ENCODE assay signal across 28 mouse cellular contexts in the genomic region with DNA sequence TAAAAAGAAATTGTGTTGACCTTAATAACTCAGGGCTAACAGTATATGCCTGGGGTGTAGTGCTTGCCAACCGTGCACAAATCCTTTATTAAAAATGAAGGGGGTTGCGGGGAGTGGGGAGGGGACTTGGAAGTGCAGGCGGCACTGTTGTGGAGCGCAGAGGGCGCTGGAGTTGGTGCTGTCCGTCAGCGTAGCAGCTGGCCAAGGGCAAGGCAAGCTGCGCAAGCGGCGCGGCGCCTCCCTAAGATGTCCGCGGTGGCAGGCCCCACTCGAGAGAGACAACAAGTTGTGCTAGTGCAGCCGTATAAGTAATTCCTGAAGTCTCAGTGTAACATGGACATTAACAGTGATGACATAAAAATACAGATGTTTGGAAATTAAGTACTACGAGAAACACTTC. TPM values are rescaled to one million over a fixed set of nuclear protein-coding genes. Genes with fewer than 3 reads are reported as not detected.
DNase-seq lines count a peak whose midpoint lies in the region; ATAC-seq lines count a peak whose summit lies in the region.
"Had no signal": no experiment of that assay in that cellular context is flagged by ENCODE, and none has a peak within 500 bp of the region (broad histone marks: within the 10 kb centered on the region; RNA-seq: fewer than 3 reads in every experiment).

No protein-coding gene starts in this region.

- no peaks in the 10 kb centered on the region for H3K4me1 ChIP-seq in forebrain, embryonic 11.5 days (replicated peaks; ENCODE audit: control insufficient read depth, insufficient read depth, low read length)
- H3K4me1 ChIP-seq in forebrain, embryonic 12.5 days = no peaks in the 10 kb centered on the region
- H3K4me1 ChIP-seq in heart, embryonic 15.5 days (replicated peaks) = no peaks in the 10 kb centered on the region
- H3K4me1 ChIP-seq in megakaryocyte, embryonic 14.5 days = no peaks in the 10 kb centered on the region
- H3K4me1 ChIP-seq: hindbrain, embryonic 13.5 days; liver, embryonic 13.5 days had no signal

- no peaks in the 10 kb centered on the region for H3K9me3 ChIP-seq in forebrain, embryonic 11.5 days (ENCODE audit: control insufficient read depth, low read length)
- no peaks in the 10 kb centered on the region for H3K9me3 ChIP-seq in forebrain, embryonic 12.5 days
- H3K9me3 ChIP-seq in heart, embryonic 15.5 days (replicated peaks) = no peaks in the 10 kb centered on the region
- no peaks in the 10 kb centered on the region for H3K9me3 ChIP-seq in megakaryocyte, embryonic 14.5 days
- H3K9me3 ChIP-seq: hindbrain, embryonic 13.5 days; liver, embryonic 13.5 days had no signal

- no peak overlapping the region for H3K9ac ChIP-seq in forebrain, embryonic 11.5 days (ENCODE audit: low read length)
- H3K9ac ChIP-seq in forebrain, embryonic 12.5 days = no peak overlapping the region
- no peak overlapping the region for H3K9ac ChIP-seq in heart, embryonic 15.5 days
- H3K9ac ChIP-seq: hindbrain, embryonic 13.5 days; liver, embryonic 13.5 days had no signal

- 10% methylated on average over 17 of the region's 17 CpGs for WGBS in forebrain, embryonic 11.5 days
- 13% methylated on average over 17 of the region's 17 CpGs for WGBS in forebrain, embryonic 12.5 days
- 11% methylated on average over 17 of the region's 17 CpGs for WGBS in heart, embryonic 15.5 days

- H3K4me2 ChIP-seq in forebrain, embryonic 11.5 days (ENCODE audit: low read depth, low read length, severe bottlenecking) = no peak overlapping the region
- no peak overlapping the region for H3K4me2 ChIP-seq in forebrain, embryonic 12.5 days
- 0 out of 2 replicates have a peak overlapping the region, but pooled peaks have one; percentile 10 for H3K4me2 ChIP-seq in heart, embryonic 15.5 days
- H3K4me2 ChIP-seq: hindbrain, embryonic 13.5 days; liver, embryonic 13.5 days had no signal

- H3K36me3 ChIP-seq in forebrain, embryonic 11.5 days (ENCODE audit: control insufficient read depth, insufficient read depth, low read length) = no peaks in the 10 kb centered on the region
- H3K36me3 ChIP-seq in forebrain, embryonic 12.5 days (replicated peaks) = no peaks in the 10 kb centered on the region
- no peaks in the 10 kb centered on the region for H3K36me3 ChIP-seq in heart, embryonic 15.5 days
- H3K36me3 ChIP-seq in megakaryocyte, embryonic 14.5 days (replicated peaks; ENCODE audit: low read length) = no peaks in the 10 kb centered on the region
- H3K36me3 ChIP-seq: hindbrain, embryonic 13.5 days; liver, embryonic 13.5 days had no signal

- no peak for ATAC-seq in forebrain, embryonic 11.5 days (replicated peaks; ENCODE audit: low FRiP score)
- no peak for ATAC-seq in forebrain, embryonic 12.5 days (ENCODE audit: low FRiP score)
- no peak for ATAC-seq in heart, embryonic 15.5 days (replicated peaks; ENCODE audit: insufficient number of reproducible peaks, insufficient read depth, low FRiP score, low read depth)
- ATAC-seq in megakaryocyte, adult 5-6 weeks (ENCODE audit: poor library complexity, severe bottlenecking) = no peak
- 0 out of 2 replicates have a peak, but pooled peaks have one; percentile 42 for ATAC-seq in common myeloid progenitor, adult 5-6 weeks (replicated peaks; ENCODE audit: low read depth, poor library complexity, severe bottlenecking)
- ATAC-seq: CD4-positive, CD25-positive, alpha-beta regulatory T cell, adult 4 months; inflammation-experienced regulatory T-cells, adult 6 months had no signal

- no peak overlapping the region for H3K27ac ChIP-seq in forebrain, embryonic 11.5 days (ENCODE audit: low read depth, low read length)
- no peak overlapping the region for H3K27ac ChIP-seq in forebrain, embryonic 12.5 days
- H3K27ac ChIP-seq in heart, embryonic 15.5 days = no peak overlapping the region
- H3K27ac ChIP-seq: gastrocnemius, adult 2 months; hindbrain, embryonic 13.5 days; liver, embryonic 13.5 days; stomach, postnatal 0 days had no signal

- no peak overlapping the region for H3K4me3 ChIP-seq in forebrain, embryonic 11.5 days (ENCODE audit: low read depth, low read length)
- no peak overlapping the region for H3K4me3 ChIP-seq in forebrain, embryonic 12.5 days (replicated peaks)
- H3K4me3 ChIP-seq in heart, embryonic 15.5 days = no peak overlapping the region
- H3K4me3 ChIP-seq in megakaryocyte, embryonic 14.5 days (replicated peaks) = peak overlapping the region; percentile 17
- H3K4me3 ChIP-seq: gastrocnemius, adult 2 months; hindbrain, embryonic 13.5 days; liver, embryonic 13.5 days had no signal

- peak; percentile 55 for DNase-seq in forebrain, embryonic 11.5 days (ENCODE audit: low spot score)
- no peak for DNase-seq in heart, postnatal 25 days (ENCODE audit: low spot score)
- DNase-seq: adrenal gland, postnatal 14 days; cerebellum, adult 2 months; cerebellum, postnatal 25 days; gastrocnemius, adult 2 months; kidney, adult 18-20 months; kidney, postnatal 4 days; liver, embryonic 13.5 days; lung, adult 2 months; lung, postnatal 14 days; right cerebral cortex, postnatal 14 days; thymus, postnatal 14 days had no signal

- H3K27me3 ChIP-seq in forebrain, embryonic 11.5 days (ENCODE audit: control insufficient read depth, insufficient read depth, low read length) = peaks cover 28% of the 10 kb centered on the region
- H3K27me3 ChIP-seq in forebrain, embryonic 12.5 days = peaks cover 53% of the 10 kb centered on the region
- peaks cover 44% of the 10 kb centered on the region for H3K27me3 ChIP-seq in heart, embryonic 15.5 days
- H3K27me3 ChIP-seq in megakaryocyte, embryonic 14.5 days (replicated peaks) = peaks cover 44% of the 10 kb centered on the region

- intact Hi-C loops in heart, postnatal 25 days (cut with DNase I) = no loop called here

RNA-seq across cellular contexts. Expression of gene Esx1, which starts 5.7 kb away (rescaled TPM):
- polyA plus RNA-seq in forebrain, embryonic 11.5 days (2014; fragmentation: Nextera tagmentation; extraction: Ambion mirVana) = not detected in 2 replicates
- polyA plus RNA-seq in forebrain, embryonic 12.5 days (2016; fragmentation: Nextera tagmentation; extraction: Ambion mirVana) = not detected in 2 replicates
- not detected in 2 replicates for polyA plus RNA-seq in heart, embryonic 15.5 days (2015; fragmentation: Nextera tagmentation; extraction: Ambion mirVana)
- total RNA-seq in heart, postnatal 25 days (2021) = not detected
- polyA plus RNA-seq in megakaryocyte, embryonic 14.5 days (2012; ENCODE audit: insufficient read depth, low replicate concordance) = 0.36 TPM in 1 of 2 replicates, not detected in the other
- total RNA-seq in megakaryocyte, adult 5-6 weeks (2015) = not detected in 2 replicates
- not detected in 2 replicates for total RNA-seq in megakaryocyte, adult 5-6 weeks (2017)
- not detected in 2 replicates for total RNA-seq in common myeloid progenitor, adult 5-6 weeks (2017)
- total RNA-seq: adrenal gland, postnatal 14 days; gastrocnemius, adult 2 months; gastrocnemius, postnatal 4 days; left cerebral cortex, postnatal 14 days; megakaryocyte progenitor cell, adult 5-6 weeks; monocyte, adult 5-6 weeks; neutrophil, adult 5-6 weeks had no signal
- polyA plus RNA-seq: CD4-positive, CD25-positive, alpha-beta regulatory T cell, adult 4 months; cerebellum, adult 2 months; hindbrain, embryonic 13.5 days; inflammation-experienced regulatory T-cells, adult 6 months; kidney, embryonic 16.5 days; liver, embryonic 13.5 days; lung, adult 2 months; stomach, postnatal 0 days had no signal
